Mouse (Mus musculus) stomach, postnatal 0 days (tissue): ENCODE measurements around the gene Rab15.

Experiments used
- CTCF ChIP-seq: IDR thresholded peaks from 2 replicates; pipeline ENCODE4 v1.5.1; 2016; ENCODE audit warnings: antibody characterized with exemption, low read depth, mild to moderate bottlenecking, moderate library complexity
- EP300 ChIP-seq: optimal IDR thresholded peaks from 2 replicates; pipeline ENCODE3; 2016; ENCODE audit warnings: antibody characterized with exemption

GRCm38 (mm10) chr12:76796938-76797539 lies 25.7 kb downstream of the Rab15 start:
- TF ChIP-seq EP300 (no peak), CTCF (no peak)
